ENCODE assay signal across 15 mouse cellular contexts in the genomic region with DNA sequence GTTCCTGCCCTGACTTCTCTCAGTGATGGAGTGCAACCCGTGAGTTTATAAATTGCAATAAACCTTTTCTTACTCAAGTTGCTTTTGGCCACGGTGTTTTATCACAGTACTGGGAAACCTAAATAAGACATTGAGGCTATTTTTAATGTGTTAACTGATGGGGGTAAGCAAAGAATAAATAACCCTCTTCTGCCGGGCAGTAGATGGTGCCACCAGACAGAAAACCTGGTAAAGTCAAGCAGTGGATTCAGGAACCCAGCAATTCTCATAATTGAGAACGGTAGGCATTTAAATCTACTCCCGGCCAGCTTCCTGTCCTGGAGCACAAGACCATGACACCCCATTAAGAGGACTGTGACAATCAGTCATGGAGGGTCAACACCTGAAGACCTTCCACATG.
"Had no signal": no experiment of that assay in that cellular context is flagged by ENCODE, and none has a peak within 500 bp of the region (broad histone marks: within the 10 kb centered on the region; RNA-seq: fewer than 3 reads in every experiment).

No protein-coding gene starts in this region.

- H3K9ac ChIP-seq: liver, embryonic 13.5 days; midbrain, embryonic 12.5 days; midbrain, embryonic 15.5 days; neural tube, embryonic 12.5 days; neural tube, embryonic 15.5 days had no signal

- H3K4me2 ChIP-seq: liver, embryonic 13.5 days; midbrain, embryonic 12.5 days; midbrain, embryonic 15.5 days; neural tube, embryonic 12.5 days; neural tube, embryonic 15.5 days had no signal

- H3K9me3 ChIP-seq: liver, embryonic 13.5 days; midbrain, embryonic 12.5 days; midbrain, embryonic 15.5 days; neural tube, embryonic 12.5 days; neural tube, embryonic 15.5 days had no signal

- ATAC-seq: midbrain, embryonic 15.5 days had no signal

- H3K4me3 ChIP-seq: liver, embryonic 13.5 days; midbrain, embryonic 12.5 days; midbrain, embryonic 15.5 days; neural tube, embryonic 12.5 days; neural tube, embryonic 15.5 days had no signal

- H3K4me1 ChIP-seq: liver, embryonic 13.5 days; midbrain, embryonic 12.5 days; midbrain, embryonic 15.5 days; neural tube, embryonic 12.5 days; neural tube, embryonic 15.5 days had no signal

- H3K27ac ChIP-seq: liver, embryonic 13.5 days; midbrain, embryonic 12.5 days; midbrain, embryonic 15.5 days; neural tube, embryonic 12.5 days; neural tube, embryonic 15.5 days had no signal

- H3K27me3 ChIP-seq: liver, embryonic 13.5 days; midbrain, embryonic 12.5 days; midbrain, embryonic 15.5 days; neural tube, embryonic 12.5 days; neural tube, embryonic 15.5 days had no signal

- DNase-seq: kidney, postnatal 10 days; kidney, postnatal 4 days; layer of hippocampus, postnatal 36 days; liver, embryonic 13.5 days; lung, adult 2 months; lung, postnatal 14 days; lung, postnatal 4 days; right cerebral cortex, adult 18-20 months; right cerebral cortex, postnatal 14 days; right cerebral cortex, postnatal 4 days; thymus, postnatal 36 days had no signal

- H3K36me3 ChIP-seq: liver, embryonic 13.5 days; midbrain, embryonic 12.5 days; midbrain, embryonic 15.5 days; neural tube, embryonic 12.5 days; neural tube, embryonic 15.5 days had no signal
